Mouse (Mus musculus) c-Kit-negative CD71-positive TER-119-positive erythroid progenitor cells, embryonic 14.5 days (primary cell): ENCODE data around the gene Nemf.
"Not testable (repeated sequence)": the region's sequence is repeated elsewhere in the genome, so short reads cannot be mapped to it uniquely, and the experiment has no call there.

Experiments used
- DNase-seq: peaks from one replicate; pipeline ENCODE4 v3.0.0-alpha.2; 2013; ENCODE audit warnings: low read depth, low spot score

Nemf gene

DNA sequence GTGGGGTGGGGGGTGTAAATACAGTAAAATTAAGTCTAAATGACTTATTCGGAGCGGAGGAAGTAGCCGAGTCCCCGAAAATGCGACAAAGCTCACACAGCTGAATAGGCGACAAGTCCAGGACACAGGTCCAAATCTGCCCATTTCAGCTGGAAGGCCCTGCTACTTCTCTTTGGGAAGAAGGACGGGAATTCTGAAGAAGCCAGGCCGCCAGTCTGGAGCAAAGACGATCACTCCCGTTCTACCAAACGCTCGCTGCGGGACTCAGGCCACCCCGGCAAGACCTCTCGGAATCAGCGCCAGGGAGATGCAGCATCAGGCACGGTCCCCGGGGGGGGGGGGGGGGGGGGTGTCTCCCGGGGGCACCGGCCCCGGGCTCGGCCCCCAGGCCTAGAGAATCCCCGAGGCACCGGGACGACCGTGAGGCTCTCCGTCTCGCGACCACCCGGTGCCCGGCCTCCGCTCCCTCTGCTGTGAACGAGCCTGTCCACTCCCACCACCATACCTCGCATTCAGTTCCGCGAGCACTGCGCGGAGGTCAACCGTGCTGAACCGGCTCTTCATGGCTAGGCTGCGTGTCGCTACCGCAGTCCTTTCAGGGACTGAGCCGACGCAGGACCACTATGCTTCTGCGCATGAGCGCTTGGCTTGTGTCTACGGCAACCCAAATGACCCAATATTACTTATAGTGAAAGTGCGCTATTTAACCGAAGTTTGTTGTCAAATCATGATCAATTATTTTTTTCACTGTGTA lies at the start of gene Nemf:
Nemf (minus strand) TSS at position 620 of the 754 bp plus-strand sequence.
- peak; percentile 86 for DNase-seq

DNA sequence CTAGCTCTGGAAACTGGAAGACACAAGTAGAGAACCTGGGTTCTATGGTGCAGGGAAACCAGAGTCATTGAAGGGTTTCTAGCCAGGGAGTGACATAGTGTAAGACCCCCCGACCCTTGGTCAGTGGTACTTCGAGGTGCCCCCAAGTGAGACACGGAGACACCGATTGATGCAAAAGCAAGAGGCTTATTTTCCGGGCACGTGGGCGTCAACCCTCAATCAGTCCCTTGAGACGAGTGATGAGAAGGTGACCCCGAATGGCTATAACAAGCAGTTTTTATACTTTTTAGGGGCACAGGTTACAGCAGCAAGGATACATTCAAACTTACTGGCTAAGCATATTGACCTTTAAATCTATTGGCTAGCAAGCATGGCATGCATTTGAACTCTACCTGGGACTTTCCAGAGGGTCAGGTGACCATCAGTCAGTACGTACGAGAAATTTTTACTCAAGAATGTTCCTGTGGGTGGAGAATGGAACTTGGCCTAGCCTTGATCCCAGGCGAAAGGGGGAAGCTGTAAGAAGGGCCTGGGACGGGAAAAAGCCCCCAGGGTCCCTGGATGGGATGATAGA lies 45.7 kb upstream of the Nemf start:
- DNase-seq = no peak

DNA sequence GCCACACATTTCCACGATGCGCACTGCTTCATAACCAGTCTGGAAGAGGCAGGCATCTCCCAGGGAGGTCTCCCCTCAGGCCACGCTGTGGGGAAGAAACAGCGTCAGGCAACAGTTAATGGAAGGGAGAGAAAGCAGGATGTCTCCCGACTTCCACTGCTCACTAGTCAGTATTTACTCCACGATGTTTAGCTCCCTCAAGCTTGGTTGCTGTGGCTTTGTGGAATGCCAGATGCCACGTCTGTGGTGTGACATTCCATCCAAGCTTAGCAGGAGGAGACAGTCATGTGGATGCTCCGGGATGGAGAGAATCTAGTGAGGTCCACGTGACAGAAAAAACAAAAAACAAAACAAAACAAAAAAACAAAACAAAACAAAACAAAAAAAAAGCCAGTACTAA lies 45.1 kb upstream of the Nemf start:
- no peak for DNase-seq

DNA sequence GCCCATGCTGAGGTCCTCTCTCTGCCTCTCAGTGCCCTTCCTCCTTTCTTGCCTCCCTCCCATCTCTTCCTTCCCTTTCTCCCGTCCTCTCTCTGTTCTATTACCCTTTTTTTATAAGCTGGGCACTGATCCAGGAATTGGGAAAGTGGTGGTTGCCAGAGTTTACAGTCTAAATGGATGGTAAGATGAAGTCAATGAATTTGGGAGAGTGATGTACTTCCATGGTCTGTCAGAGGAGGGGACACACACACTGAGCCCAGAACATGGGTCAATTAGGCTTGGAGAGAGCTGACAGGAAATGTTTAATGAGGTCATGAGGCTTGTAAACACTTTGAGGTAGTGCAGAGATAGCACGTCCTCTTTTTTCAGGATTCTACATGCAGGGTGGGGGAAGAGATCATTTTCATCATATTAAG lies 43.9 kb upstream of the Nemf start:
- no peak for DNase-seq

DNA sequence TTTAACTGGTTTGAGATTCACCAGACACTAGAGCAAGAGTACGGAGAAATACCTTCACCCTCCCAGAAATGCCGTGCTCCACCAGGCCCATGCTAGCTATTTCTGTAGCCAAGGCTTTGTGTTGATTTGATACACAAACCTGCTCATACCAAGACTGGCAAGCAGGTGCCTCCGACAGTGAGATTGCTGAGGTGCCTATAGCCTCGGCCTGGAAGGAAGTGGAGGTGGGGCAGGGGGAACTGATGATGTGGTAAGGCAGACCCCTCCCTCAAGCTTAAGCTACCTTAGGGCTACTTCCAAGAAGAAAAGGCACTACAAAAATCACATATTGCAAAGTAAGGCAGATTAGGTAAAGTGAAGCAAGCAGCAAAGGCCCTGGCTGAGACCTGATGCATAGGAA lies 43.4 kb upstream of the Nemf start:
- DNase-seq = no peak

DNA sequence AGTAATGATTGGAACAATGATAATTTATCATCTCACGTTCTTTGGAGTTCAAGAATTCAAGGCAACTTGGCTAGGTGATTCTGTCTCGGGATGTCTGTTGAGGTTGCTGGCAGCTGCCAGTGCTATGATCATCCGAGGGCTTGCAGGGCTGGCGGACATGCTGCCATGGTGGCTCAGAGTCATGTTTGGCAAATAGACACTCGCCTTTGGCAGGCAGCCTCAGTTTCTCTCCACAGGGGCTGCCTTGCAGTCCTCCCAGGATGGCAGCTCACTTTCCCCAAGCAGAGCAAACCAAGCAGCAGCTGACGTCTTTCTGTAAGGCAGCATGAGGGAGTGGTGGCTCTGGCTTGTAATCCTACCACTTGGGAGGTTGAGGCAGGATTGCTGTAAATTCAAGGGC lies 37.5 kb upstream of the Nemf start:
- no peak for DNase-seq

DNA sequence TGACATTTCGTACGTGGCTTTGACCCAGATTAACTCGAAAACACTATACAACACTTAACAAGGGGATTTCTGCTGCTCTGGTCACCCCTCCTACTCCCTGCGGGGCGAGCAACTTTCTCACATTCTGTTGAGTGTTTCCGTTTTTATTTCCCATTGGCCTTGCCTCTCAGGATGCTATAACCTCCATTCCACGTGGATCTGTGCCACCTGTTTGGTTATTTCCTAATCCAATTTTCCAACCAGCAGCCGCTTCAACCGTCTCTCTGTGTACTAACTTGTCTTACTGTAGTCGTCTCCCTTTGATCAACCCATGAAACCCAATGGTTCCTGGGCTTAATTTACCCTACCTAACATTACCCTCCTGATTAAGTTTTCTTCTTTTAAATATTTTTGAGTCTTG lies 36.1 kb upstream of the Nemf start:
- no peak for DNase-seq

- DNase-seq = no peak
Measured at GRCm38 (mm10) chr12:69390000-69390698, 33.2 kb upstream of the Nemf start.

- no peak for DNase-seq
Measured at GRCm38 (mm10) chr12:69389273-69389938, 32.4 kb upstream of the Nemf start.

DNA sequence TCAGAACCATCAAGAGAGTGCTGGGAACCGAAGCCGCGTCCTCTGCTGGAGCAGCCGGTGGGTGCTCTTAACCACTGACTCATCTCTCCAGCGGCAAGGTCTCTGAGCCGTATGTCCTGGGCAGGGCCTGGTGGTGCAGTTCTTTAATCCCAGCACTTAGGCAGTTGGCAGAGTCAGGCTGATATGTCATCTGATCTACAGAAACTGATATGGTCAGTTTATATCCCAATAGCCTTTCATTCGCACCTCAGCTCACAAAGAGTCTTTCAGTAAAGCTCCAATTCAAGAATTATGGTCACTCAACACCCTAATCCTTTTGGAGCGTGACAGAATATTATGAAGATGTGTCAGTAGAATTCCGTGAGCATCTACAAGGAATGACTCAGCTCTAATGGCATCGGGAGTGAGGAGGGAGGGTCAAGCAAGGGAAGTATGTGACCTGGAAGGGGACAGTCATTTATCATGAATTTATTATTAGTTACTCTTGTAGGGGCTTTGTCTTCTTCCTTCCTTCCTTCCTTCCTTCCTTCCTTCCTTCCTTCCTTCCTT lies 31.4 kb upstream of the Nemf start:
- no peak for DNase-seq

DNA sequence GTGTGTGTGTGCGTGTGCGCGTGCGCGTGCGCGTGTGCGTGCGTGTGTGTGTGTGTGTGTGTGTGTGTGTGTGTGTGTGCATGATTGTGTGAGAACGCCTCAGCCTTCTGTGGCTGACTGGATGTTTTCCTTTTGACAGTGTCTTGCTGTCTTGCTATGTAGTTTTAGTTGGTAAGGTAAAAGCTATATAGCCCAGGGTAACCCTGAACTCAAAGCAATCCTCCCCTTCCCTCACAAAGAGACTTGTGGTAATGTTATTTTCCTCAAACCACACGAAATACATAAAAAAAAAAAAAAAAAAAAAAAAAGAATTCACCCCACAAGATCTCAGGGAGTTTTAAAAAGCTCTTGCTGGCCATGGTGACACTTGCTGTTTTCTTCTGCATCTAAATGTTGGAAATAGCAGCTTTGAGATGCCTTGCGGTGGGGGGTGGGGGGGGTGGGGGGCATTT lies 29.3 kb upstream of the Nemf start:
- not testable (repeated sequence) for DNase-seq

DNA sequence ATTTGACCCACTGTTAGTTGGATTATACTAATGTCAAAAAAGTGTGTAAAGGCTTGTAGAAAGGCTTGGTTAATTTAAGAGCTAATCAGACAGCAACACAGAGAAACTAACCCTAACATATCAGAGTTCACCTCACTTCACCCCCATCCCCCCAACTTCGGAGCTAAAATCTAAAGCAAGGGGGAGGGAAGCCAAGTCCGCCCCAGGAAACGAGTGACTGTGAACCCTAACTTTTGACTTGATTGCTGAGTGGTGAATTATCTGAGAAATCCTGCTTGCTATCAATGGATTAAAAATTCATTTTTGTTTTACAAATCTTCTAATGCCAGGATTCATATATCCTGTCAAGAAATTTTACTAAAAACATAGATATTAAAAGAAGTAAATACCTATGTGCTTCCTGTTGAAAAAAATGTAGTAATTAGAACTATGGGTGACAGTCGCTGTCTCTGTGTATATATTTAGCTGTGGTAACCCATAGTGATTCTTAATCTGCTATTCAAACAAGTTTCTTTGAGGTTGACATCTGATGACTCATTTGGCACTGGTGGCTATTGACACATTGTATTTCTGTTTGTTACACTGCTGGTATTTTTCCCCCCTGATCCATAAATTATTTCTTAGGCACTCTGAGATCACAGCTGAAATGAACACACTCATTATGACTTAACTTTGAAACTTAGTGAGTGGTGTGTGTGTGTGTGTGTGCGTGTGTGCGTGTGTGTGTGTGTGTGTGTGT lies 28.7 kb upstream of the Nemf start:
- DNase-seq = no peak

- no peak for DNase-seq
Measured at GRCm38 (mm10) chr12:69384606-69385005, 27.6 kb upstream of the Nemf start.

GRCm38 (mm10) chr12:69382880-69383279 lies 25.9 kb upstream of the Nemf start:
- DNase-seq = no peak

DNA sequence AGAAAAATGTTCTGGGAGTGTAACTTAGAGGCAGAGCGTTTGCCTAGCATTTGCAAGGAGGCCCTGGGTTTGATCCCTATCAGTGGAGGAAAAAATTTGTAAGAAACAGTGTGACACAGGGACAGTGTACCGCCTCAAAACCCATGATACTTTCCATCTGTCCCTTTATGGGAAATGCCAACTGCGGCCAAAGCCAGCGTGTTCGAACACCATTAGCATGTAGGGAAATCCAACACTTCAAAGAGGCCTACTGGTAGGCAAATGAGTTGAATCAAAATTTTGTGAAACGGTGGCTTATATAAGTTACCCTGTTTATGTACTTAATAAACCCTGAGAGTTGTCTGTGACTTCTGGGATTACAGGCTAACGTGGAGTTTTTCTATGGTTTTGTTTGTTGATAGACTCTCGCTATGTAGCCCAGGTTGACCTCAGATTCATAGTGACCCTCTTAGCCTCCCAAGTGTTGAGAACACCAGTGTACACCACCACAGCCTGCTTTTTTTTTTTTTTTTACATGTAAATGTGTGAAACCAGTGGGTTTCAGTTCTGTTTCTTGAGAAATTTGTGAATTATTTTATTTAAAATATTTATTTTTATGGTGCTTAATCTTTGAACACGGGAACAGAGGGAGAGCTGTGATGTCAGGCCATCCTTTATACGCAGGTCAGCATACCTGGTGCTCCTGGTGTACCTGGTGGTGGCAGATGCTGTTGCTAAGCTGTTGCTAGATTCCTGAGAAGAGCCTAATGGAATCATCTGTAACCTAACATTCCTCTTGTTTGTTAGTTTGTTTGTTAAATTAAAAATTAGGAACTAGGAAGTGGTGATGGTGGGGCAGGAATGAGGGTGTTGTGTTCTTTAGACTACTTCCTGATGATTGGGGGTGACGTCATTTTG lies 21.8 kb upstream of the Nemf start:
- no peak for DNase-seq

DNA sequence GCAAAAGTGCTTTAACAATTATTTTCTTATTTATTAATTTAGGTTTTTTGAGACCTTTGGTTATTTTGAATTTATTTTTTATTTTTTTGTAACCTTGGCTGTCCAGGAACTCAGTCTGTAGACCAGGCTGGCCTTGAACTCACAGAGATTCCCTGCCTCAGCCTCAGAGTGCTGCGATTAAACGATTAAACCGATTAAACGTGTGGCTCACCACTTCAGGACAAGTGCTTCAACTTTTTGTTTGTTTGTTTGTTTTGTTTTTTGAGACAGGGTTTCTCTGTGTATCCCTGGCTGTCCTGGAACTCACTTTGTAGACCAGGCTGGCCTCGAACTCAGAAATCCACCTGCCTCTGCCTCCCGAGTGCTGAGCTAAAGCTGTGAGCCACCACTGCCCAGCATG lies 20.7 kb upstream of the Nemf start:
- DNase-seq = not testable (repeated sequence)

GRCm38 (mm10) chr12:69377188-69377587 lies 20.2 kb upstream of the Nemf start:
- no peak for DNase-seq

DNA sequence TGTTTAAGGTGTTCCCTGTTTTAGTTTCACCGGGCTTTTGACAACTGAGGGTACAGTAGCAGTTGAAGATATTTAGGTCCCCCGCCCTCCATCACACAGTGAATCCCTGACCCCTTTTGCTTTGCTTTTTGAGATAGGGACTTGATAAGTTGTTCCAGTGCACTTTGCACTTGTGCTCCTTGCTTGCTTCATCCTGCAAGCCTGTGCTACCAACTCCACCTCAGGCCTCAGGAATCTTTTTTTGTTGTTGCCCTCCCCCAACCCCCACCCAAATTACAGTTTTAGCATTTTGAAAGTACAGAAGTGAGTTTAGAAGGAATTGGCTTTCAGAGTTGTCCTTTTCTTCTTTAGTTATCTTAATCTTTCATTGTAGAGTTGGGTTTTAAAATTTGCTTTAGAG lies 19.2 kb upstream of the Nemf start:
- DNase-seq = no peak

DNA sequence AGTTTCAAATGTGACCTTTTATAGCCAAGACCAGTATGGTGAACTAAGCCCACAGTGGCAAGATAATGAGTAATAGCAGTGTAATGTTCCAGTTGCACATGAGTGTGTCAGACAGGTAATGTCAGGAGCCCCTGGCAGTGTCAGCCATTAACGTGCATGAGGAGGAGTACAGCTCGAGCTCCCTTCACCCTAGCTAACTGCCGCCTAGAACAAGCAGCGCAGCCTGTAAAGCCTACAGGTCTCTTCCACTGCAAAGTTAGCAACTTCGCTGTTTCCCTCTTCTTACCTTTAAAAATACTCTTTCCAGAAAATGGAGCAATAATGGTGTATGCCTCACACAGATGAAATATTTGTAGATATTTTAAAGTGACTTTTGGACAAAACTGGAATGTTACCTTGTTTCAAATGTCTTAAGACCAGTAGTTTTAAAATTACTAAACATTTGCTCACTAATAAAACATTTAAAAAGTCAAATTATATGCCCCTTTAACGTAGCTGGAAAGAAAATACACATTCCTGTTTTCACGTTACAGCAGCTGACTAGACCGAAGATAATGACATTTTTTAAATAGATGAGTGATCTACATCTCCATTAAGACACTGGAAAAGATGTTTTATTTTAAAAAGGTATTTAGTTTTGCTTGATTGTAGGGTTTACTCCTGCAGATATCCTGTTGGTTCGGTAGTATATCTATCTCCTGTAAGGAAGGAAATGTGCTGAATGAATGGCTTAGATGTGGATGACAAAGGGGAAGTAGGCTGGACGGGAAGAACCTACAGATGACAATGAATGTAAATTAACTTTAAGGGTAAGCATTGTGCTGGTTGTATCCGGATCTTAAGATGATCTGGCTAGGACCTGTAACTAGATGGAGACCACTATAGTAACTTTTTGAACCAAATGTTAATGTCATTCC lies 17.1 kb upstream of the Nemf start:
- DNase-seq = no peak
